Comparison of ENCODE assay signal across 7 mouse cellular contexts in the genomic region with DNA sequence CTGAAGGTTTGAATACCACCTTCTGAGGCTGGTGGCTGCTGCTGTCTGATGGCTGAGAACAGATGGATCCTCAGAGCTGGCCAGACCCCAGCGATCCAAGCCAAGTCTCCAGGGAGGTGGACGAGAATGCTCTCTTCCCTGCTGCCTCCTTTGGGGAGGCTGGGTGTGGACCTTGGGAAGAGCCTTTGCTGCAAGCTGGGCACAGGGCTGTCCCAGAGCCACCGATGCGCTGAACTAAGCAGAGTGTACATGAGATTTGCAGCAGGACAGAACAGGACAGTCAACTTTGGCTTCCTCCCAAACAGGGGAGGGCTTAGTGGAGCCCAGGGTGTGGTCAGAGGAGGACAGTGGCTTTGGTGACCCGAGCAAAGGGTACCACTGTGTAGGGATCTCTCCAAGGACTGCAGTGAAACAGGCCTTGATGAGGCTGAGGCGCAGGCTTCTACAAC. TPM values are rescaled to one million over a fixed set of nuclear protein-coding genes. Genes with fewer than 3 reads are reported as not detected.
A peak's percentile ranks its signal among the peaks of the same experiment; 100 is the strongest.
DNase-seq lines count a peak whose midpoint lies in the region; ATAC-seq lines count a peak whose summit lies in the region.

No protein-coding gene starts in this region.

- H3K4me2 ChIP-seq in kidney, embryonic 15.5 days = no peak overlapping the region
- no peak overlapping the region for H3K4me2 ChIP-seq in liver, embryonic 15.5 days

- WGBS in kidney, embryonic 15.5 days = 62% methylated on average over 6 of the region's 6 CpGs
- 60% methylated on average over 6 of the region's 6 CpGs for WGBS in liver, embryonic 15.5 days (ENCODE audit: insufficient replicate concordance)

- H3K9ac ChIP-seq in kidney, embryonic 15.5 days = no peak overlapping the region
- no peak overlapping the region for H3K9ac ChIP-seq in liver, embryonic 15.5 days

- DNase-seq in kidney, adult 11 months = no peak
- DNase-seq in brain, adult 2 months (ENCODE audit: low read depth, low spot score) = peak; percentile 74
- DNase-seq in cerebellum, adult 8-10 months = peak; percentile 58
- no peak for DNase-seq in embryo, embryonic 10 days (ENCODE audit: low spot score)
- DNase-seq in layer of hippocampus, adult 11-12 months (ENCODE audit: low spot score) = no peak

- no peaks in the 10 kb centered on the region for H3K9me3 ChIP-seq in kidney, embryonic 15.5 days (replicated peaks)
- H3K9me3 ChIP-seq in liver, embryonic 15.5 days (replicated peaks) = no peaks in the 10 kb centered on the region

- H3K27ac ChIP-seq in kidney, embryonic 15.5 days = peak overlapping the region; percentile 33; the same call in 1 of the 2 replicates
- no peak overlapping the region for H3K27ac ChIP-seq in liver, embryonic 15.5 days (replicated peaks)

- no peak; the same call in 1 of the 2 replicates for ATAC-seq in kidney, embryonic 15.5 days (replicated peaks; ENCODE audit: low FRiP score)
- peak; percentile 59; the same call in 1 of the 2 replicates for ATAC-seq in liver, embryonic 15.5 days (ENCODE audit: insufficient read depth)

- no peaks in the 10 kb centered on the region for H3K36me3 ChIP-seq in kidney, embryonic 15.5 days
- no peaks in the 10 kb centered on the region for H3K36me3 ChIP-seq in liver, embryonic 15.5 days (replicated peaks)

- no peak overlapping the region for H3K4me3 ChIP-seq in kidney, embryonic 15.5 days (replicated peaks)
- H3K4me3 ChIP-seq in liver, embryonic 15.5 days (replicated peaks) = no peak overlapping the region

- peaks cover 40% of the 10 kb centered on the region for H3K4me1 ChIP-seq in kidney, embryonic 15.5 days
- H3K4me1 ChIP-seq in liver, embryonic 15.5 days (replicated peaks) = peaks cover 10% of the 10 kb centered on the region

- no peaks in the 10 kb centered on the region for H3K27me3 ChIP-seq in kidney, embryonic 15.5 days
- H3K27me3 ChIP-seq in liver, embryonic 15.5 days = no peaks in the 10 kb centered on the region

RNA-seq across cellular contexts. Expression of a gene that starts 12.5 kb away (rescaled TPM):
- 4.0 and 6.3 TPM in 2 replicates for polyA plus RNA-seq in kidney, embryonic 15.5 days (2015; fragmentation: Nextera tagmentation; extraction: Ambion mirVana)
- polyA plus RNA-seq in liver, embryonic 15.5 days (2015; fragmentation: Nextera tagmentation; extraction: Ambion mirVana) = 0.79 and 1.0 TPM in 2 replicates

RNA-seq across cellular contexts. Expression of a gene that starts 39.1 kb away (rescaled TPM):
- polyA plus RNA-seq in kidney, embryonic 15.5 days (2015; fragmentation: Nextera tagmentation; extraction: Ambion mirVana) = 177 and 231 TPM in 2 replicates
- 17.4 and 18.2 TPM in 2 replicates for polyA plus RNA-seq in liver, embryonic 15.5 days (2015; fragmentation: Nextera tagmentation; extraction: Ambion mirVana)

RNA-seq across cellular contexts. Expression of a gene that starts 41.7 kb away (rescaled TPM):
- polyA plus RNA-seq in kidney, embryonic 15.5 days (2015; fragmentation: Nextera tagmentation; extraction: Ambion mirVana) = 51.2 and 54.4 TPM in 2 replicates
- 34.8 and 39.0 TPM in 2 replicates for polyA plus RNA-seq in liver, embryonic 15.5 days (2015; fragmentation: Nextera tagmentation; extraction: Ambion mirVana)

RNA-seq across cellular contexts. Expression of a gene that starts 59.7 kb away (rescaled TPM):
- 47.3 and 58.4 TPM in 2 replicates for polyA plus RNA-seq in kidney, embryonic 15.5 days (2015; fragmentation: Nextera tagmentation; extraction: Ambion mirVana)
- 33.8 and 38.0 TPM in 2 replicates for polyA plus RNA-seq in liver, embryonic 15.5 days (2015; fragmentation: Nextera tagmentation; extraction: Ambion mirVana)

Comparison
In these comparisons a context has a peak if more than half of its experiments do, and no peak if none do; other contexts are left out.
1. DNase-seq: peak in brain, adult 2 months (single experiment) and cerebellum, adult 8-10 months (single experiment); none in kidney, adult 11 months (single experiment), embryo, embryonic 10 days (single experiment) and layer of hippocampus, adult 11-12 months (single experiment).